Mouse (Mus musculus) forebrain, embryonic 13.5 days (tissue): ENCODE measurements around the gene AC124108.1. TPM values are rescaled to one million over a fixed set of nuclear protein-coding genes. Genes with fewer than 3 reads are reported as not detected.

Experiments used
- ATAC-seq: fragments of 200-750 bp; cut with Nextera tagmentation; 2 replicates; pipeline ENCODE4 v1.8.0; 2017
- H3K27ac ChIP-seq: fragments of 300-500 bp; sonication (generic); 2 replicates; pipeline ENCODE4 v1.5.1; 2015; ENCODE audit warnings: inconsistent platforms, mild to moderate bottlenecking, moderate library complexity
- H3K27me3 ChIP-seq: fragments of 300-500 bp; sonication (generic); 2 replicates; pipeline ENCODE4 v1.6.1; 2015; ENCODE audit warnings: mild to moderate bottlenecking, inconsistent platforms
- H3K36me3 ChIP-seq: fragments of 300-500 bp; sonication (generic); 2 replicates; pipeline ENCODE4 v1.6.1; 2015; ENCODE audit warnings: mild to moderate bottlenecking, inconsistent platforms; ENCODE audit not compliant: poor library complexity, severe bottlenecking
- H3K4me1 ChIP-seq: fragments of 300-500 bp; sonication (generic); 2 replicates; pipeline ENCODE4 v1.6.1; 2015; ENCODE audit warnings: inconsistent platforms
- H3K4me2 ChIP-seq: fragments of 300-500 bp; sonication (generic); 2 replicates; pipeline ENCODE4 v1.6.1; 2015; ENCODE audit warnings: inconsistent platforms, mild to moderate bottlenecking, moderate library complexity
- H3K4me3 ChIP-seq: fragments of 300-500 bp; sonication (generic); 2 replicates; pipeline ENCODE4 v1.5.1; 2015; ENCODE audit warnings: mild to moderate bottlenecking, inconsistent platforms
- H3K9ac ChIP-seq: fragments of 300-500 bp; sonication (generic); 2 replicates; pipeline ENCODE4 v1.6.1; 2015; ENCODE audit warnings: mild to moderate bottlenecking, inconsistent platforms
- H3K9me3 ChIP-seq: fragments of 300-500 bp; sonication (generic); replicated peaks from 2 replicates; pipeline ENCODE4 v1.6.1; 2016; ENCODE audit warnings: inconsistent platforms
- WGBS: fragments of 180-500 bp; shearing (Covaris S2); methylation state at CpG from one replicate; pipeline ENCODE4 v1.1.7; 2015; 5-methylcytosine and 5-hydroxymethylcytosine counted together
- polyA plus RNA-seq: library from polyadenylated mRNA; unstranded; fragments of >200 nt; fragmentation: Nextera tagmentation; extraction: Ambion mirVana; gene quantifications from 2 replicates; pipeline ENCODE4 v1.2.1, GENCODE M21; 2015

AC124108.1 gene
- polyA plus RNA-seq, 1 experiment from 2014 or later, result 3.4 TPM

DNA sequence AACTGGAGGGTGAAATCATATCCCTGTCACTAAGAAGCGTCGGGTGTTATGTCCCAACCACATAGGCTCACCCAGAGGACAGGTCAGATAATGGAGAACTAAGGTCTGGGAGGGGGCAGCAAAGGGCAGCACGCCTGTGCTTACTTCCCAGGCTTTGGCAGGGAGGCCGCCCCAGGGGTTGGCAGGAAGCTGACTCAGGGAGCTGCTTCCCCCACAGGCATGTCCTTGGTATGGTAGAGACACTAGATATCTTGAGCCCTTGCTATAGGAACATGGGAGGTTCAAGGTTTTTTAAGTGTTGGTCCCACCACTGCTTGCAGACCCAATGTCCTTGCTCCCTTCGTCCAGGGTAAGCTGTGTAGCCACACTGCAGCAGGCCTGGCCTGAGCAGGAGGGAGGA, 14.7 kb downstream of the AC124108.1 start:
- Histone ChIP-seq H3K9me3 (no peaks in the 10 kb centered on the region), H3K27ac (no peak overlapping the region), H3K4me2 (no peak overlapping the region), H3K4me1 (peaks cover 57% of the 10 kb centered on the region), H3K9ac (no peak overlapping the region), H3K27me3 (no peaks in the 10 kb centered on the region), H3K4me3 (no peak overlapping the region), H3K36me3 (peaks cover 7% of the 10 kb centered on the region; the same call in 1 of the 2 replicates)
- no peak for ATAC-seq
- 66% methylated on average over 5 of the region's 5 CpGs for WGBS

DNA sequence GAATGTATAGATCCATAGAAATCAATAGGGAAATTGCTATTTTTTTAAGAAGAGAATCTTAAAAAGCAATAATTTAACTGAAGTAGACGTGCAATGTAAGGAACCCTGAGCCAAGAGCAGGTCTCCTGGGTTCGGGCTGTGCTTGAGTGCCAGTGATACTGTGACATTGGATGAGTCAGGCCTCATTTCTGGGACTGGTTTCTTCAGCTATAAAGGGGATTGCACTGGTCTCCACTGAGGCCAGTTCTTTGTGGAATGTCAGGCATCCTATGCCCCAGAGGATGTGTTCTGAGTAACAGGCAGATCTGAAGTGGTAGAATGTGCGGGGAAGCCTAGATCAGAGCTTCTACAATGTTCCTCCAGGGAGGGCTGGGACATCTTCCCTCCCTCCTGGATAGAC, 15.6 kb downstream of the AC124108.1 start:
- WGBS, result 94% methylated on average over 3 of the region's 3 CpGs
- ATAC-seq, result no peak
- H3K9me3 ChIP-seq, result no peaks in the 10 kb centered on the region
- no peak overlapping the region for H3K9ac ChIP-seq
- H3K36me3 ChIP-seq, result peaks cover 7% of the 10 kb centered on the region; the same call in 1 of the 2 replicates
- H3K27me3 ChIP-seq, result peaks cover 4% of the 10 kb centered on the region; the same call in 1 of the 2 replicates
- no peak overlapping the region for H3K4me3 ChIP-seq
- no peak overlapping the region for H3K27ac ChIP-seq
- no peak overlapping the region for H3K4me2 ChIP-seq
- peaks cover 57% of the 10 kb centered on the region for H3K4me1 ChIP-seq

DNA sequence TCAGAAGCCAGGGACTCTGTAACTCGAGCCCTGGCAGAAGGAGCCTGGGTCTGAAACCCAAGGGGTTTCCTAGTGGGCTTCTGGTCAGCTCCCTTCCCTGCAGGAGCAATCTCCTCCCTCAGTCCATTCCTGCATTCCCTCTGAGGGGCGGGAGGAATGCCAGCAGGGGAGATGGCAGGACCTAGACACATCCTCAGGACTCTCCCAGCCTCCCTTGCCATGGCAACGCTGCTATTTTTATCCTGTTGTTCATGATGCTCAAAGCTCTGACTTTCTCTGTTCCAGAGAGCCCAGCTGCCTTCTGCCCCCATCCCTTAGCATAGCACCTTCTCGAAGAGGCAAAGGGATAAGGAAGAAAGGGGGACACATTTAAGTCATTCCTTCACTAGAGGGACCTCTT, 16.9 kb downstream of the AC124108.1 start:
- Histone ChIP-seq H3K4me2 (peak overlapping the region; percentile 4), H3K27me3 (peaks cover 4% of the 10 kb centered on the region; the same call in 1 of the 2 replicates), H3K9me3 (no peaks in the 10 kb centered on the region), H3K36me3 (peaks cover 7% of the 10 kb centered on the region; the same call in 1 of the 2 replicates), H3K4me1 (peaks cover 57% of the 10 kb centered on the region), H3K9ac (peak overlapping the region; percentile 22; the same call in 1 of the 2 replicates), H3K27ac (peak overlapping the region; percentile 57), H3K4me3 (no peak overlapping the region)
- 0 out of 2 replicates have a peak, but pooled peaks have one; percentile 9 for ATAC-seq
- WGBS, result 8% methylated on average over 4 of the region's 4 CpGs

- H3K4me3 ChIP-seq, result no peak overlapping the region
- peak overlapping the region; percentile 57 for H3K27ac ChIP-seq
- H3K9me3 ChIP-seq, result no peaks in the 10 kb centered on the region
- no peak overlapping the region for H3K9ac ChIP-seq
- peaks cover 59% of the 10 kb centered on the region for H3K4me1 ChIP-seq
- peaks cover 6% of the 10 kb centered on the region; the same call in 1 of the 2 replicates for H3K36me3 ChIP-seq
- no peak overlapping the region for H3K4me2 ChIP-seq
- ATAC-seq, result no peak
- peaks cover 4% of the 10 kb centered on the region; the same call in 1 of the 2 replicates for H3K27me3 ChIP-seq
- 65% methylated on average over 10 of the region's 10 CpGs for WGBS
These were observed 18.1 kb downstream of the AC124108.1 start for GRCm38 (mm10) chr1:132209400-132209799.

- Histone ChIP-seq H3K9me3 (no peaks in the 10 kb centered on the region), H3K27ac (no peak overlapping the region), H3K36me3 (no peaks in the 10 kb centered on the region), H3K4me1 (peaks cover 59% of the 10 kb centered on the region), H3K4me2 (no peak overlapping the region), H3K9ac (no peak overlapping the region), H3K4me3 (no peak overlapping the region), H3K27me3 (peaks cover 4% of the 10 kb centered on the region; the same call in 1 of the 2 replicates)
- 22% methylated on average over 7 of the region's 7 CpGs for WGBS
- ATAC-seq, result no peak
These were observed 19.7 kb downstream of the AC124108.1 start for GRCm38 (mm10) chr1:132210922-132211321.

- ATAC-seq, result no peak; the same call in 1 of the 2 replicates
- Histone ChIP-seq H3K27ac (no peak overlapping the region), H3K36me3 (no peaks in the 10 kb centered on the region), H3K4me2 (peak overlapping the region; percentile 47), H3K27me3 (peaks cover 7% of the 10 kb centered on the region; the same call in 1 of the 2 replicates), H3K4me1 (peaks cover 59% of the 10 kb centered on the region), H3K9ac (0 out of 2 replicates have a peak overlapping the region, but pooled peaks have one; percentile 3), H3K4me3 (no peak overlapping the region), H3K9me3 (no peaks in the 10 kb centered on the region)
- 46% methylated on average over 12 of the region's 12 CpGs for WGBS
These were observed 20.4 kb downstream of the AC124108.1 start for GRCm38 (mm10) chr1:132211672-132212071.

DNA sequence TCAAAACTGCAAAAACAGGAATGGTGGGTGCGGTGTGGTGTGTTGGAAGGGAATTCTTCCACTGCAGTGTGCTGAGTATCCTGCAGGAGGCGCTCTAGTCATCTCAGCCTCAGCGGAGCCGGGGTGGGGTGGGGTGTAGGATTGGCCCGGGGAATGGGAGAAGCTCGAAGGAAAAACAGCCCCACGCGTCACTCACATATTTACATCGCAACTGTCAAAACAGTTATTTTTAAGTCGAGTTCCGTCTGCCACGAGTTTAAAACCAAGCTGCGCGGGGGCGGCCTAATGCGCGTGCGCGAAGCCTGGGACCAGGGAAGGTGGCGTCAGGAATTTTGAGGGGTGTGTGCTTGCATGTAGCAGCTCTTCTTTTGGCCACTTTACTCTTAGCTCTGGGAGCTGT, 21.0 kb downstream of the AC124108.1 start:
- no peaks in the 10 kb centered on the region for H3K9me3 ChIP-seq
- peaks cover 10% of the 10 kb centered on the region; the same call in 1 of the 2 replicates for H3K27me3 ChIP-seq
- 6% methylated on average over 20 of the region's 20 CpGs for WGBS
- 0 out of 2 replicates have a peak overlapping the region, but pooled peaks have one; percentile 3 for H3K9ac ChIP-seq
- peak overlapping the region; percentile 47 for H3K4me2 ChIP-seq
- H3K4me1 ChIP-seq, result peaks cover 59% of the 10 kb centered on the region
- H3K36me3 ChIP-seq, result no peaks in the 10 kb centered on the region
- peak; percentile 72 for ATAC-seq
- H3K27ac ChIP-seq, result 0 out of 2 replicates have a peak overlapping the region, but pooled peaks have one; percentile 22
- H3K4me3 ChIP-seq, result peak overlapping the region; percentile 23

GRCm38 (mm10) chr1:132213076-132213475, 21.8 kb downstream of the AC124108.1 start:
- Histone ChIP-seq H3K4me1 (peaks cover 50% of the 10 kb centered on the region), H3K27me3 (peaks cover 10% of the 10 kb centered on the region; the same call in 1 of the 2 replicates), H3K9me3 (no peaks in the 10 kb centered on the region), H3K9ac (no peak overlapping the region), H3K4me2 (no peak overlapping the region), H3K36me3 (no peaks in the 10 kb centered on the region), H3K27ac (peak overlapping the region; percentile 22; the same call in 1 of the 2 replicates), H3K4me3 (no peak overlapping the region)
- WGBS, result 30% methylated on average over 6 of the region's 6 CpGs
- ATAC-seq, result peak; percentile 17; the same call in 1 of the 2 replicates

GRCm38 (mm10) chr1:132216276-132216675, 25.0 kb downstream of the AC124108.1 start:
- no peaks in the 10 kb centered on the region for H3K9me3 ChIP-seq
- peaks cover 14% of the 10 kb centered on the region; the same call in 1 of the 2 replicates for H3K27me3 ChIP-seq
- H3K4me2 ChIP-seq, result no peak overlapping the region
- H3K27ac ChIP-seq, result no peak overlapping the region
- no peaks in the 10 kb centered on the region for H3K36me3 ChIP-seq
- no peak overlapping the region; the same call in 1 of the 2 replicates for H3K9ac ChIP-seq
- no peak for ATAC-seq
- H3K4me3 ChIP-seq, result no peak overlapping the region
- 58% methylated on average over 3 of the region's 3 CpGs for WGBS
- H3K4me1 ChIP-seq, result peaks cover 34% of the 10 kb centered on the region

DNA sequence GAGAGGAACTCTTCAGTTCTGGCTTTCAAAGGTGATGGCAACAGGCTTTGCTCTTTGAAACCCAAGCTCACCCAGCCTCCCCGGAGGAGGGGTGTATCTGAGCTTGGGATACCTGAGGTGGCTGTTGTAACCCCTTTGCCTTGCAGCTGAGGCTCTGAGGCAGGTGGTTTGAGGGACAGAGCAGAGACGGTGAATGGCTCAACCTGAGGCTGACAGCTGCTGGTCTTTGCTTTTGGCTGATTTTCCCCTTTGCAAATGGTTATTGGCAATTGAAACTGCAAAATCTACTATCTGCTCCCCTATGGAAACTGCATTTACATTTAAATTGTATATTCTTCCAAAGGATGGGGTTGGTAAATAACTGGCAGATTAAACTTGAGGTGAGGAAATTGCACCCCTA, 30.4 kb downstream of the AC124108.1 start:
- Histone ChIP-seq H3K9me3 (no peaks in the 10 kb centered on the region), H3K27me3 (peaks cover 7% of the 10 kb centered on the region; the same call in 1 of the 2 replicates), H3K27ac (peak overlapping the region; percentile 67), H3K4me3 (no peak overlapping the region), H3K9ac (no peak overlapping the region), H3K36me3 (no peaks in the 10 kb centered on the region), H3K4me1 (peaks cover 31% of the 10 kb centered on the region), H3K4me2 (no peak overlapping the region)
- ATAC-seq, result no peak
- 34% methylated on average over 2 of the region's 2 CpGs for WGBS

DNA sequence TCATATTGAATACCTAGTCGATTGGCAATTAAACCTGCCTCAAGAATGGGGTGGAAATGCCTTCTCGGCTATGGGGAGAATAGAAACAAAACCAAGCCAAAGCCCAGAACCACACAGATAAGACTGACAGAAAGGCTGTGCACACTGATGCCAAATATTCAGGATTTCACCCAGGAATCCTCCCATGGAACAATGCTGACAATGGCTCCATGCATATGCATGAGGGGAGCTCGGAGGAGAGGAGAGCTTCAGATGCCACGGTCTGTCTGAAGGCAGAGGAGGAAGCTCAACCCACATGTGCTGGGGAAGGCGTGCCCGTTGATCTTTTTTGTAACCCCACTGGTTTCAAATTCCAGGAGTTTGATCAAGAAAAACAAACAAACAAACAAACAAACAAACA, 30.9 kb downstream of the AC124108.1 start:
- Histone ChIP-seq H3K4me3 (no peak overlapping the region), H3K4me2 (peak overlapping the region; percentile 25), H3K9ac (no peak overlapping the region), H3K36me3 (no peaks in the 10 kb centered on the region), H3K27ac (peak overlapping the region; percentile 67; the same call in 1 of the 2 replicates), H3K4me1 (peaks cover 31% of the 10 kb centered on the region), H3K27me3 (peaks cover 4% of the 10 kb centered on the region; the same call in 1 of the 2 replicates), H3K9me3 (no peaks in the 10 kb centered on the region)
- peak; percentile 90 for ATAC-seq
- 14% methylated on average over 6 of the region's 6 CpGs for WGBS

- no peak for ATAC-seq
These were observed 35.2 kb downstream of the AC124108.1 start for GRCm38 (mm10) chr1:132226297-132227080.

More at GRCm38 (mm10) chr1:132226297-132227080, 35.2 kb downstream of the AC124108.1 start:
- Histone ChIP-seq H3K27ac (no peak overlapping the region), H3K9ac (no peak overlapping the region), H3K4me1 (peaks cover 17% of the 10 kb centered on the region), H3K27me3 (no peaks in the 10 kb centered on the region), H3K4me3 (no peak overlapping the region), H3K9me3 (no peaks in the 10 kb centered on the region), H3K4me2 (no peak overlapping the region), H3K36me3 (no peaks in the 10 kb centered on the region; the same call in 1 of the 2 replicates)
- WGBS, result 84% methylated on average over 12 of the region's 13 CpGs
